Mouse (Mus musculus) liver, adult (tissue): Measurements from ENCODE around the gene Actrt1.

Source experiments
- GATA4 ChIP-seq: IDR thresholded peaks from 2 replicates; pipeline ENCODE4 v1.6.1; 2014; ENCODE audit warnings: mild to moderate bottlenecking, low read length; ENCODE audit not compliant: insufficient replicate concordance

The Actrt1 gene

GRCm38 (mm10) chrX:46328707-46329106, at the start of gene Actrt1:
TSS of gene Actrt1 (plus strand) at chrX:46329007.
- TF ChIP-seq GATA4 = no peak

GRCm38 (mm10) chrX:46331463-46332115, 2.8 kb downstream of the Actrt1 start:
- TF ChIP-seq GATA4 = no peak
